Mouse (Mus musculus): Measurements from ENCODE around the gene Braf.
"Not testable (repeated sequence)": the region's sequence is repeated elsewhere in the genome, so short reads cannot be mapped to it uniquely, and the experiment has no call there.

DNA sequence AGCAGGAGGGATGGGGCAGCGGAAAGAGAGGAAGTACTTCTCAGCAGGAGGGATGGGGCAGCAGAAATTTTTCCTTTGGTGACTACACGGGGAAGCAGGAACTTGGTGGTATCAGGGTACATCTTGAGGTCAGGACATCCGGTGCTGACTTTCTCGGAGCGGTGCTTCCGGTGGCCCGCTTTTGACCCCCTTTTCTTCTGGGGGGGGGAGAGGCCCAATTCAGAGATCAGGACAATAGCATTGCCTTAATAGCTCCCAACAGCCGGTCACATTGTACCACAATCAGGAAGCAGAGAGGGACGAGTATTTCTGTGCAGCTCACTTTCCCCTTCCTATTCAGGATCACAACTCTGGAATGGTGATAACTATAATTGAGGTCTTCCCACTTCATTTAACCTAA lies 14.4 kb upstream of the Braf start:
- not testable (repeated sequence) for TF ChIP-seq CTCF (IDR thresholded peaks at IDR 0.05; ENCODE audit: low read depth, low read length); POLR2A (IDR thresholded peaks at IDR 0.05; ENCODE audit: insufficient read depth, low read length); EP300 (IDR thresholded peaks at IDR 0.05; ENCODE audit: insufficient read depth, low read depth, low read length)

Measured in ES-Bruce4 (cell line).